Mouse (Mus musculus) small intestine, adult 10 weeks (tissue): ENCODE results near the gene Gm11756. TPM values are rescaled to one million over a fixed set of nuclear protein-coding genes. Genes with fewer than 3 reads are reported as not detected.

ENCODE experiments used
- polyA plus RNA-seq: library from polyadenylated mRNA; stranded (reverse); fragments of 350-450 nt; fragmentation: Illumina TruSeq; extraction: RNeasy Lipid Tissue Mini Kit (QIAGEN cat#74804); gene quantifications from one replicate; pipeline ENCODE4 v1.2.3, GENCODE M21; 2014; ENCODE audit warnings: low replicate concordance

Gene Gm11756
- polyA plus RNA-seq = not detected

DNA sequence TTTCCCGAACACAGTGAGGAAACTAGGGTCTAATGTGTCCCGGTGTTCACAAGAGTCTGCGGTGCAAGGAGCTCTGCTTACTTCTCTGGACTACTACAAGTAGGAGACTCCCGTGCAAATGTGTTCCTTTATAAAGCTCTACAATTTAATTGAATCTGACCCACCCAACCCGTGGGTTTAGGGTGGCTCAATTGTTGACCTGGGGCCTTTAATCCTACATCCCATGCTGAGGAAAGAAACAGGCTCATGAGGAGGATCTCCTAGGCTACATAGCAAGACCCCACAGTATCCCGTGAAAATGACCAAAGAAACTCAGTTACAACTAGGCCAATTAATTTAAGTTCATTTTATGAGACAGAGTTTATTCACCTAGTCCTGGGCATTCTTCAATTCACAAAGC is at the start of gene Gm11756:
TSS of gene Gm11756 (minus strand) at position 101 of the 400 bp plus-strand sequence.

DNA sequence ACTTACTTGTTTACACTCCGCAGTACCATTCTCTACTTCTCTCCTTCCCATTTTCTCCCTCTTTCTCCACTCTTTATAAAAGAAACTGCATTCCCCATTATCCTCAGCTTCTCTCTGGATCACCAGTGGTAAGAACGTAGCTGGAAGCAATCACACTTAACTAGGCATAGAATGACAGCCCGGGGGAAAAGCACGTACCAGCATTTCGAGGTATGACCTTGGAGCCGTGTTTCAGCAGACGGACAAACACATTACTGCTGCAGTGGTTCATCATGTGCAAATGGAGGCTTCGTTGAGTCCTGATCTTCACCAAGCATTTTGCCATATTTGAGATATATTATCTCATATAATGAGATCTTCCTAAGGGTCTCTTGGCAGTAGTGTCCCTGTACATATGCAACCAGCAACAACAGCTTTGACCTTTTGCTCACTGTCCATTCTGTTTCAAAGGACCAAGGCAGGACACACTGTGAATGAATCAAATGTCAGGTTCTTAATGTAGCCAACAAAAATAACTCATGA is 29.9 kb upstream of the Gm11756 start, which contains the start of gene 2310002L09Rik:
TSS of gene 2310002L09Rik (minus strand) at position 472 of the 522 bp plus-strand sequence.

DNA sequence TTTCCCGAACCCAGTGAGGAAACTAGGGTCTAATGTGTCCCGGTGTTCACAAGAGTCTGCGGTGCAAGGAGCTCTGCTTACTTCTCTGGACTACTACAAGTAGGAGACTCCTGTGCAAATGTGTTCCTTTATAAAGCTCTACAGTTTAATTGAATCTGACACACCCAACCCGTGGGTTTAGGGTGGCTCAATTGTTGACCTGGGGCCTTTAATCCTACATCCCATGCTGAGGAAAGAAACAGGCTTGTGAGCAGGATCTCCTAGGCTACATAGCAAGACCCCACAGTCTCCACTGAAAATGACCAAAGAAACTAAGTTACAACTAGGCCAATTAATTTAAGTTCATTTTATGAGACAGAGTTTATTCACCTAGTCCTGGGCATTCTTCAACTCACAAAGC is 14.7 kb downstream of the Gm11756 start, which contains the start of gene Gm13871:
TSS of gene Gm13871 (minus strand) at position 101 of the 400 bp plus-strand sequence.

DNA sequence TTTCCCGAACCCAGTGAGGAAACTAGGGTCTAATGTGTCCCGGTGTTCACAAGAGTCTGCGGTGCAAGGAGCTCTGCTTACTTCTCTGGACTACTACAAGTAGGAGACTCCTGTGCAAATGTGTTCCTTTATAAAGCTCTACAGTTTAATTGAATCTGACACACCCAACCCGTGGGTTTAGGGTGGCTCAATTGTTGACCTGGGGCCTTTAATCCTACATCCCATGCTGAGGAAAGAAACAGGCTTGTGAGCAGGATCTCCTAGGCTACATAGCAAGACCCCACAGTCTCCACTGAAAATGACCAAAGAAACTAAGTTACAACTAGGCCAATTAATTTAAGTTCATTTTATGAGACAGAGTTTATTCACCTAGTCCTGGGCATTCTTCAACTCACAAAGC is 29.5 kb downstream of the Gm11756 start, which contains the start of gene Gm11757:
TSS of gene Gm11757 (minus strand) at position 101 of the 400 bp plus-strand sequence.

DNA sequence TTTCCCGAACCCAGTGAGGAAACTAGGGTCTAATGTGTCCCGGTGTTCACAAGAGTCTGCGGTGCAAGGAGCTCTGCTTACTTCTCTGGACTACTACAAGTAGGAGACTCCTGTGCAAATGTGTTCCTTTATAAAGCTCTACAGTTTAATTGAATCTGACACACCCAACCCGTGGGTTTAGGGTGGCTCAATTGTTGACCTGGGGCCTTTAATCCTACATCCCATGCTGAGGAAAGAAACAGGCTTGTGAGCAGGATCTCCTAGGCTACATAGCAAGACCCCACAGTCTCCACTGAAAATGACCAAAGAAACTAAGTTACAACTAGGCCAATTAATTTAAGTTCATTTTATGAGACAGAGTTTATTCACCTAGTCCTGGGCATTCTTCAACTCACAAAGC is 44.4 kb downstream of the Gm11756 start, which contains the start of gene Gm11758:
TSS of gene Gm11758 (minus strand) at position 101 of the 400 bp plus-strand sequence.

Other genes starting within 250 kb of the Gm11756 start
- gene Gm428, start 237.2 kb downstream of the Gm11756 start, polyA plus RNA-seq = not detected
- 26.7 TPM for gene Rasef, start 129.8 kb downstream of the Gm11756 start, polyA plus RNA-seq
- not detected for gene Gm11758, start 44.5 kb downstream of the Gm11756 start, polyA plus RNA-seq
- not detected for gene Gm11757, start 29.6 kb downstream of the Gm11756 start, polyA plus RNA-seq
- gene Gm13871, start 14.8 kb downstream of the Gm11756 start, polyA plus RNA-seq = not detected
- gene 2310002L09Rik, start 30.1 kb upstream of the Gm11756 start, polyA plus RNA-seq = not detected
- gene Frmd3, start 92.7 kb upstream of the Gm11756 start, polyA plus RNA-seq = 3.6 TPM